Mouse (Mus musculus): ENCODE results near the gene Npc2. TPM values are rescaled to one million over a fixed set of nuclear protein-coding genes. Genes with fewer than 3 reads are reported as not detected.

The Npc2 gene
- 78.8 and 79.5 TPM in 2 replicates for polyA plus RNA-seq (2016; fragmentation: Nextera tagmentation; extraction: Ambion mirVana)

GRCm38 (mm10) chr12:84772726-84773441 lies at the start of gene Npc2, which contains the start of gene Isca2:
Gene Npc2 (minus strand): TSS chr12:84773152.
Gene Isca2 (plus strand): TSS chr12:84773251.
- Histone ChIP-seq H3K9me3 (replicated peaks) (no peaks in the 10 kb centered on the region), H3K4me3 (peak within 1 kb of the TSS; percentile 70), H3K27me3 (no peaks in the 10 kb centered on the region), H3K9ac (peak within 1 kb of the TSS; percentile 81), H3K4me2 (replicated peaks) (peak within 1 kb of the TSS; percentile 74), H3K36me3 (no peaks in the 10 kb centered on the region), H3K27ac (peak within 1 kb of the TSS; percentile 83), H3K4me1 (peaks cover 29% of the 10 kb centered on the region)
- peak; percentile 99 for ATAC-seq (ENCODE audit: low FRiP score)
- under 1% methylated on average over 50 of the region's 50 CpGs for WGBS

- ATAC-seq (ENCODE audit: low FRiP score), result no peak
- Histone ChIP-seq H3K36me3 (no peaks in the 10 kb centered on the region), H3K4me1 (no peaks in the 10 kb centered on the region), H3K27me3 (no peaks in the 10 kb centered on the region), H3K9me3 (replicated peaks) (no peaks in the 10 kb centered on the region), H3K9ac (no peak overlapping the region), H3K4me2 (replicated peaks) (no peak overlapping the region), H3K27ac (no peak overlapping the region), H3K4me3 (no peak overlapping the region)
- WGBS, result 85% methylated on average over 13 of the region's 13 CpGs
These were observed 46.5 kb upstream of the Npc2 start for GRCm38 (mm10) chr12:84819236-84820168.

GRCm38 (mm10) chr12:84818496-84818895 lies 45.5 kb upstream of the Npc2 start:
- H3K36me3 ChIP-seq, result no peaks in the 10 kb centered on the region
- no peak for ATAC-seq (ENCODE audit: low FRiP score)
- no peak overlapping the region for H3K4me3 ChIP-seq
- WGBS, result 66% methylated on average over 4 of the region's 4 CpGs
- H3K27ac ChIP-seq, result no peak overlapping the region
- H3K9me3 ChIP-seq (replicated peaks), result no peaks in the 10 kb centered on the region
- H3K27me3 ChIP-seq, result no peaks in the 10 kb centered on the region
- no peak overlapping the region for H3K4me2 ChIP-seq (replicated peaks)
- H3K4me1 ChIP-seq, result no peaks in the 10 kb centered on the region
- H3K9ac ChIP-seq, result no peak overlapping the region

DNA sequence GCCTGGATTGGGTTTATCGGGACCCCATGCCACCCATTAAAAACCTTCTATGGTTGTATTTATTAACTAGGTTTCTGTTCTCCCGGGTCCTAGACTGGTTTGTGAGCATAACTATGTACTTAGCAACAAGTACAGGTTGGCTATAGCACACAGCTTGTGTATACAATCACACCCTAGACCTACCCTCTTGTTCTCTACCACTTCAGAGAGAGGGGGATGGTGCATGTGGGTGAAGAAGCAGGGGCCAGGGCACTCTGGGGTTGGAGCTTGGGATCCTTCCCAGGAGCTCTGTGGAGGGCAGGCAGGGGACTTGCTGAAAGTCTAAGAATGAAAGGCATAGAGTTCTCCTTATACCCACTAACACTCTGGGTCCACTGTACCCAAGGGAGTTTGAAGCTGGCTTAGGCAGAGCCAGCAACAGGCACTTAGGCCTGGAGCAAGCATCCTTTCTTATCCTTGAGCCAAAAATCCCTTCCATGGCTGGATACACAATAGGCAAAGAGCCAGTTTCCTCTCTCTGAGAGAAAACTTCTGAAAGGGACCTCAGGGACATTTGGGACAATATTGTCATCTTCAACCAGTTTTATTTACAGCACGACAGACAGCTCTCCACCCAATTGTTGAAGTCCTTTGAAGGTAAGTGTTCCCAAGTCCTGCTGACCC lies 41.8 kb upstream of the Npc2 start:
- Histone ChIP-seq H3K36me3 (no peaks in the 10 kb centered on the region), H3K4me1 (no peaks in the 10 kb centered on the region), H3K9ac (no peak overlapping the region), H3K27me3 (no peaks in the 10 kb centered on the region), H3K27ac (no peak overlapping the region), H3K9me3 (replicated peaks) (no peaks in the 10 kb centered on the region), H3K4me2 (replicated peaks) (no peak overlapping the region), H3K4me3 (no peak overlapping the region)
- ATAC-seq (ENCODE audit: low FRiP score), result no peak
- 84% methylated on average over 3 of the region's 3 CpGs for WGBS

- H3K27me3 ChIP-seq, result no peaks in the 10 kb centered on the region
- H3K4me1 ChIP-seq, result no peaks in the 10 kb centered on the region
- no peak overlapping the region for H3K4me2 ChIP-seq (replicated peaks)
- no peaks in the 10 kb centered on the region for H3K9me3 ChIP-seq (replicated peaks)
- H3K9ac ChIP-seq, result no peak overlapping the region
- no peak for ATAC-seq (ENCODE audit: low FRiP score)
- WGBS, result 45% methylated on average over 7 of the region's 7 CpGs
- no peak overlapping the region for H3K4me3 ChIP-seq
- no peak overlapping the region for H3K27ac ChIP-seq
- H3K36me3 ChIP-seq, result no peaks in the 10 kb centered on the region
These were observed 40.8 kb upstream of the Npc2 start for GRCm38 (mm10) chr12:84813773-84814172.

DNA sequence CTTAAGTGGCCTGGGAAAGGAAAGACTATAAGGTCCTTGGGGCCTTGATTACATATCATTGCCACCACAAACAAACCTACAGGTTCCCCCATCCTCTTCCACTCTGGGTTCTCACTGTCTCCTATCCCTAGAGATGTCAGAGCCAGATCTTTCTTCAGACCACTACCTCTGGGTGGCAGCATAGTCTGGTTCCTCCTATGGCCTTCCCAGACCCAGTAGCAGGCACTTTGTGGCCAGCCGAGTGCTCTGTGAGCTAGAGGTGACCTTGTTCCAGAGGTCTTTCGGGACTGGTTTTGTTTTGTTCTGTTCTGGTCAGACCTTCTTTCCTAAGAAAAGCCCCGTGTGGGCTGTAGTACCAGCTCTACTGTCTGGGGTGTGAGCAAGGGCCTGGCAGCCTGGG lies 39.1 kb upstream of the Npc2 start:
- Histone ChIP-seq H3K27me3 (no peaks in the 10 kb centered on the region), H3K9me3 (replicated peaks) (no peaks in the 10 kb centered on the region), H3K27ac (no peak overlapping the region), H3K36me3 (no peaks in the 10 kb centered on the region), H3K4me2 (replicated peaks) (no peak overlapping the region), H3K4me3 (no peak overlapping the region), H3K9ac (no peak overlapping the region), H3K4me1 (no peaks in the 10 kb centered on the region)
- no peak for ATAC-seq (ENCODE audit: low FRiP score)
- 58% methylated on average over 3 of the region's 3 CpGs for WGBS

- 63% methylated on average over 4 of the region's 4 CpGs for WGBS
- H3K4me2 ChIP-seq (replicated peaks), result no peak overlapping the region
These were observed 38.6 kb upstream of the Npc2 start for GRCm38 (mm10) chr12:84811510-84811909.

GRCm38 (mm10) chr12:84810810-84811209 lies 37.9 kb upstream of the Npc2 start:
- Histone ChIP-seq H3K36me3 (no peaks in the 10 kb centered on the region), H3K4me1 (0 out of 2 replicates have a peak, but pooled peaks cover 4% of the 10 kb centered on the region), H3K9ac (no peak overlapping the region), H3K4me3 (no peak overlapping the region), H3K27ac (no peak overlapping the region), H3K9me3 (replicated peaks) (no peaks in the 10 kb centered on the region), H3K27me3 (no peaks in the 10 kb centered on the region), H3K4me2 (replicated peaks) (no peak overlapping the region)
- 83% methylated on average over 1 of the region's 1 CpGs for WGBS
- no peak for ATAC-seq (ENCODE audit: low FRiP score)

More at GRCm38 (mm10) chr12:84811510-84811909, 38.6 kb upstream of the Npc2 start:
- Histone ChIP-seq H3K36me3 (no peaks in the 10 kb centered on the region), H3K4me1 (0 out of 2 replicates have a peak, but pooled peaks cover 2% of the 10 kb centered on the region), H3K9me3 (replicated peaks) (no peaks in the 10 kb centered on the region), H3K9ac (no peak overlapping the region), H3K4me3 (no peak overlapping the region), H3K27me3 (no peaks in the 10 kb centered on the region), H3K27ac (no peak overlapping the region)
- ATAC-seq (ENCODE audit: low FRiP score), result no peak

GRCm38 (mm10) chr12:84809033-84809432 lies 36.1 kb upstream of the Npc2 start:
- ATAC-seq (ENCODE audit: low FRiP score), result no peak
- WGBS, result 78% methylated on average over 6 of the region's 6 CpGs
- H3K4me1 ChIP-seq, result peaks cover 10% of the 10 kb centered on the region; the same call in 1 of the 2 replicates
- no peak overlapping the region for H3K4me3 ChIP-seq
- no peak overlapping the region for H3K27ac ChIP-seq
- H3K9me3 ChIP-seq (replicated peaks), result no peaks in the 10 kb centered on the region
- no peak overlapping the region for H3K4me2 ChIP-seq (replicated peaks)
- H3K27me3 ChIP-seq, result no peaks in the 10 kb centered on the region
- no peak overlapping the region for H3K9ac ChIP-seq
- H3K36me3 ChIP-seq, result no peaks in the 10 kb centered on the region

DNA sequence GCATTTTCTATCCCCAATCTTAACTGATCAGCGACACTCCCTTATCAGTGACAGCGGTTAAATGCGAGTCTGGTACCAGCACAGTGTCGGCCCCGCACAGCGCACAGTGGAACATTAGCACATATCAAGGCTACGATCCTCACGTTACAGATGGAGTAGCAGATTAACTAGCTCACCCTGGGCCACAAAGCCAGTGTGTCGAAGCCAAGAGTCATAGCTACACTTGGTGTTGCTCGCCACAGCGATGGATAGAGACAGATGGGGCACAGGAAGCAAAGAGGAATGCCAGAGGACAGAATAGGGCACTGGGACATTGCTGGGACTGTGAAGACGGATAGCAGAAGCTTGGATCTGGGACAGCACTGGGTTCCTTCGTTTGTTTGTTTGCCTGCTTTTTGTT lies 34.4 kb upstream of the Npc2 start:
- Histone ChIP-seq H3K36me3 (no peaks in the 10 kb centered on the region), H3K4me2 (replicated peaks) (no peak overlapping the region), H3K27ac (no peak overlapping the region), H3K4me1 (peaks cover 10% of the 10 kb centered on the region; the same call in 1 of the 2 replicates), H3K9me3 (replicated peaks) (no peaks in the 10 kb centered on the region), H3K27me3 (no peaks in the 10 kb centered on the region), H3K4me3 (no peak overlapping the region), H3K9ac (no peak overlapping the region)
- ATAC-seq (ENCODE audit: low FRiP score), result no peak
- 83% methylated on average over 13 of the region's 13 CpGs for WGBS

GRCm38 (mm10) chr12:84806726-84807125 lies 33.8 kb upstream of the Npc2 start:
- no peaks in the 10 kb centered on the region for H3K27me3 ChIP-seq
- ATAC-seq (ENCODE audit: low FRiP score), result no peak
- no peaks in the 10 kb centered on the region for H3K9me3 ChIP-seq (replicated peaks)
- no peak overlapping the region for H3K4me2 ChIP-seq (replicated peaks)
- H3K36me3 ChIP-seq, result no peaks in the 10 kb centered on the region
- no peak overlapping the region for H3K4me3 ChIP-seq
- H3K27ac ChIP-seq, result no peak overlapping the region
- WGBS, result 78% methylated on average over 5 of the region's 5 CpGs
- H3K9ac ChIP-seq, result no peak overlapping the region
- peaks cover 10% of the 10 kb centered on the region; the same call in 1 of the 2 replicates for H3K4me1 ChIP-seq

- H3K4me1 ChIP-seq, result peaks cover 10% of the 10 kb centered on the region; the same call in 1 of the 2 replicates
- no peaks in the 10 kb centered on the region for H3K36me3 ChIP-seq
- 86% methylated on average over 1 of the region's 1 CpGs for WGBS
- no peak overlapping the region for H3K4me3 ChIP-seq
- H3K4me2 ChIP-seq (replicated peaks), result no peak overlapping the region
- H3K9me3 ChIP-seq (replicated peaks), result no peaks in the 10 kb centered on the region
- no peak overlapping the region for H3K27ac ChIP-seq
- H3K27me3 ChIP-seq, result no peaks in the 10 kb centered on the region
- H3K9ac ChIP-seq, result no peak overlapping the region
- ATAC-seq (ENCODE audit: low FRiP score), result no peak
These were observed 33.1 kb upstream of the Npc2 start for GRCm38 (mm10) chr12:84806010-84806409.
